Mouse (Mus musculus) ES-E14 (cell line): ENCODE results near the gene Arhgap19. TPM values are rescaled to one million over a fixed set of nuclear protein-coding genes. Genes with fewer than 3 reads are reported as not detected.

ENCODE experiments used
- DNase-seq: peaks from one replicate; pipeline ENCODE4 v3.0.0-alpha.2; 2013; ENCODE audit warnings: low read depth, low spot score
- H3K27ac ChIP-seq: 2 replicates; pipeline ENCODE4 v1.5.1; 2012; ENCODE audit warnings: low read depth, mild to moderate bottlenecking, low read length, moderate library complexity, mixed read lengths; ENCODE audit not compliant: poor library complexity, insufficient read depth, severe bottlenecking
- H3K36me3 ChIP-seq: 2 replicates; pipeline ENCODE4 v1.6.1; 2012; ENCODE audit warnings: mild to moderate bottlenecking, low read length, moderate library complexity, mixed read lengths; ENCODE audit not compliant: control insufficient read depth, poor library complexity, insufficient read depth, severe bottlenecking
- H3K4me1 ChIP-seq, 2 experiments: fragments of 150-350 bp in 1 of 2; sonication (generic) in 1 of 2; 2 replicates each; pipeline ENCODE4 v1.6.1; 2012; ENCODE audit warnings: low read length in 2 of 2, mild to moderate bottlenecking in 1 of 2, mixed read lengths in 1 of 2; ENCODE audit not compliant: control insufficient read depth in 2 of 2, insufficient read depth in 2 of 2, poor library complexity in 1 of 2
- H3K4me3 ChIP-seq, 2 experiments: fragments of 150-350 bp in 1 of 2; sonication (generic) in 1 of 2; 2 replicates each; pipeline ENCODE4 v1.5.1; 2012; ENCODE audit warnings: low read length in 2 of 2, low read depth in 1 of 2, mild to moderate bottlenecking in 1 of 2, mixed read lengths in 1 of 2; ENCODE audit not compliant: insufficient read depth in 1 of 2, poor library complexity in 1 of 2, severe bottlenecking in 1 of 2
- H3K9ac ChIP-seq: 2 replicates; pipeline ENCODE4 v1.6.1; 2012; ENCODE audit warnings: low read depth, mild to moderate bottlenecking, low read length, mixed read lengths; ENCODE audit not compliant: poor library complexity, insufficient read depth, severe bottlenecking
- H3K9me3 ChIP-seq: fragments of 150-350 bp; sonication (generic); 2 replicates; pipeline ENCODE4 v1.6.1; 2012; ENCODE audit warnings: low read depth, mild to moderate bottlenecking, low read length; ENCODE audit not compliant: control insufficient read depth, insufficient read depth
- CHD2 ChIP-seq: IDR thresholded peaks from 2 replicates; pipeline ENCODE4 v1.6.1; 2014; ENCODE audit warnings: mild to moderate bottlenecking, low read depth, low read length, inconsistent platforms
- HCFC1 ChIP-seq: IDR thresholded peaks from 2 replicates; pipeline ENCODE4 v1.6.1; 2012; ENCODE audit warnings: low read length, inconsistent platforms, borderline replicate concordance; ENCODE audit not compliant: insufficient read depth
- MAFK ChIP-seq: IDR thresholded peaks from 2 replicates; pipeline ENCODE4 v1.6.1; 2014; ENCODE audit warnings: mild to moderate bottlenecking, low read depth, low read length, inconsistent platforms; ENCODE audit not compliant: insufficient read depth
- ZC3H11A ChIP-seq: IDR thresholded peaks from 2 replicates; pipeline ENCODE4 v1.6.1; 2012; ENCODE audit warnings: low read depth, mild to moderate bottlenecking, inconsistent platforms, low read length, borderline replicate concordance
- ZNF384 ChIP-seq: IDR thresholded peaks from 2 replicates; pipeline ENCODE4 v1.6.1; 2012; ENCODE audit warnings: low read depth, low read length, inconsistent platforms
- in situ Hi-C, 2 experiments: fragments of 600-800 bp; cut with MboI; formaldehyde crosslinking; loops; one replicate each; pipeline ENCODE4 v1.15.1; 2025; ENCODE audit warnings: low sequenced_read_pairs in 2 of 2, inconsistent platforms in 1 of 2; ENCODE audit not compliant: unreplicated experiment in 2 of 2
- total RNA-seq: library from RNA; depleted of rRNA; stranded (reverse); fragments of 300-350 nt; gene quantifications from 2 replicates; pipeline ENCODE4 v1.2.3, GENCODE M21; 2012

Arhgap19 gene
- total RNA-seq, 1 experiment = 31.7 TPM

- Histone ChIP-seq H3K36me3 (no peaks in the 10 kb centered on the region), H3K9ac (no peak overlapping the region), H3K9me3 (no peaks in the 10 kb centered on the region), H3K4me3 (no peak overlapping the region), H3K4me1 (peaks cover 0 to 5% of the 10 kb centered on the region in 2 experiments; a peak in 1 of 4 replicates), H3K27ac (no peak overlapping the region)
- no peak for DNase-seq
- TF ChIP-seq CHD2 (no peak), HCFC1 (no peak), ZNF384 (no peak), MAFK (no peak), ZC3H11A (no peak)
- in situ Hi-C loops = no loop called here
These were observed 63.0 kb downstream of the Arhgap19 start for GRCm38 (mm10) chr19:41738896-41739295.

- no peak for TF ChIP-seq MAFK
- TF ChIP-seq ZC3H11A = no peak
- TF ChIP-seq CHD2 = no peak
- TF ChIP-seq HCFC1 = no peak
- TF ChIP-seq ZNF384 = no peak
- H3K4me1 ChIP-seq = peaks cover 0 to 5% of the 10 kb centered on the region in 2 experiments; a peak in 1 of 4 replicates
- no peak overlapping the region for H3K27ac ChIP-seq
These were observed 63.4 kb downstream of the Arhgap19 start for GRCm38 (mm10) chr19:41738429-41738805.

GRCm38 (mm10) chr19:41737657-41738428, 64.0 kb downstream of the Arhgap19 start:
- Histone ChIP-seq H3K4me3 (peak overlapping the region in 1 of 2 experiments; percentile 36; a peak in 2 of 4 replicates), H3K4me1 (no peaks in the 10 kb centered on the region; a peak in 1 of 4 replicates), H3K27ac (no peak overlapping the region), H3K36me3 (no peaks in the 10 kb centered on the region), H3K9ac (no peak overlapping the region), H3K9me3 (no peaks in the 10 kb centered on the region)
- in situ Hi-C loops = no loop called here
- TF ChIP-seq CHD2 (no peak), HCFC1 (no peak), ZC3H11A (no peak)
- no peak for DNase-seq

More at GRCm38 (mm10) chr19:41738429-41738805, 63.4 kb downstream of the Arhgap19 start:
- in situ Hi-C loops = no loop called here
- no peak for DNase-seq
- H3K4me3 ChIP-seq = no peak overlapping the region; a peak in 1 of 4 replicates
- H3K9me3 ChIP-seq = no peaks in the 10 kb centered on the region
- H3K9ac ChIP-seq = no peak overlapping the region
- no peaks in the 10 kb centered on the region for H3K36me3 ChIP-seq

GRCm38 (mm10) chr19:41734685-41735084, 67.2 kb downstream of the Arhgap19 start:
- in situ Hi-C loops = no loop called here
- H3K27ac ChIP-seq = no peak overlapping the region

GRCm38 (mm10) chr19:41725491-41725890, 76.4 kb downstream of the Arhgap19 start:
- TF ChIP-seq ZNF384 = no peak
- no peak for TF ChIP-seq CHD2
- TF ChIP-seq HCFC1 = no peak
- no peak for TF ChIP-seq MAFK
- no peak for TF ChIP-seq ZC3H11A
- Histone ChIP-seq H3K4me1 (peaks cover 0 to 5% of the 10 kb centered on the region in 2 experiments; a peak in 1 of 4 replicates), H3K36me3 (no peaks in the 10 kb centered on the region), H3K4me3 (no peak overlapping the region), H3K27ac (no peak overlapping the region), H3K9ac (no peak overlapping the region), H3K9me3 (no peaks in the 10 kb centered on the region)
- in situ Hi-C loops = no loop called here
- DNase-seq = no peak

More at GRCm38 (mm10) chr19:41734685-41735084, 67.2 kb downstream of the Arhgap19 start:
- H3K36me3 ChIP-seq = no peaks in the 10 kb centered on the region
- H3K9me3 ChIP-seq = no peaks in the 10 kb centered on the region
- no peaks in the 10 kb centered on the region; a peak in 1 of 4 replicates for H3K4me1 ChIP-seq
- DNase-seq = no peak
- TF ChIP-seq ZC3H11A (no peak), CHD2 (no peak), MAFK (no peak), HCFC1 (no peak), ZNF384 (no peak)
- no peak overlapping the region for H3K4me3 ChIP-seq
- H3K9ac ChIP-seq = no peak overlapping the region
